Mouse (Mus musculus) left cerebral cortex, adult 6 months (tissue): ENCODE data around the gene Tmem47. TPM values are rescaled to one million over a fixed set of nuclear protein-coding genes. Genes with fewer than 3 reads are reported as not detected.

Source experiments
- long read RNA-seq, 2 experiments: library from polyadenylated mRNA; unstranded; transcript quantifications; one replicate each; pipeline ENCODE4 v2.0.0; 2019 to 2020
- polyA plus RNA-seq: library from polyadenylated mRNA; unstranded; fragments of <200 nt; fragmentation: Nextera tagmentation; gene quantifications from 2 replicates; pipeline ENCODE4 v1.2.3, GENCODE M21; 2021

The Tmem47 gene
- polyA plus RNA-seq = 83.8 and 103 TPM in 2 replicates
- long read RNA-seq, experiment 1, full-length matches to known transcripts = 778 of 842 reads
- long read RNA-seq, experiment 1, partial matches to known transcripts = 63 of 842 reads
- long read RNA-seq, experiment 1, other reads (novel, unspliced or antisense) = 1 of 842 reads
- long read RNA-seq, experiment 2, full-length matches to known transcripts = 115 of 148 reads
- long read RNA-seq, experiment 2, partial matches to known transcripts = 1 of 148 reads
- long read RNA-seq, experiment 2, other reads (novel, unspliced or antisense) = 32 of 148 reads

GRCm38 (mm10) chrX:81070210-81070803, at the start of gene Tmem47:
TSS of gene Tmem47 (plus strand) at chrX:81070698.

